Comparison of ENCODE assay signal across 11 mouse cellular contexts in genomic region chr11:43835456-43835855, GRCm38 (mm10).
A peak's percentile ranks its signal among the peaks of the same experiment; 100 is the strongest.
DNase-seq lines count a peak whose midpoint lies in the region; ATAC-seq and TF ChIP-seq lines count a peak whose summit lies in the region.
"Had no signal": no experiment of that assay in that cellular context is flagged by ENCODE, and none has a peak within 500 bp of the region (broad histone marks: within the 10 kb centered on the region; RNA-seq: fewer than 3 reads in every experiment).

No protein-coding gene starts in this region.

- peak overlapping the region; percentile 65 for H3K4me2 ChIP-seq in heart, embryonic 16.5 days (ENCODE audit: low read depth, low read length)
- peak overlapping the region; percentile 82 for H3K4me2 ChIP-seq in limb, embryonic 14.5 days (replicated peaks; ENCODE audit: low read depth, low read length, severe bottlenecking)

- WGBS in heart, embryonic 10.5 days = 85% methylated on average over 15 of the region's 15 CpGs
- WGBS in heart, embryonic 16.5 days = 93% methylated on average over 15 of the region's 15 CpGs
- WGBS in limb, embryonic 14.5 days = 92% methylated on average over 15 of the region's 15 CpGs

- ATAC-seq in heart, embryonic 16.5 days (replicated peaks; ENCODE audit: extremely low read depth, insufficient read depth, low FRiP score) = no peak
- ATAC-seq in limb, embryonic 14.5 days (ENCODE audit: low FRiP score, low read depth) = no peak

- peak overlapping the region; percentile 87; the same call in 1 of the 2 replicates for H3K27ac ChIP-seq in heart, embryonic 10.5 days
- H3K27ac ChIP-seq in heart, embryonic 16.5 days (ENCODE audit: low read length) = no peak overlapping the region
- no peak overlapping the region for H3K27ac ChIP-seq in limb, embryonic 14.5 days (replicated peaks; ENCODE audit: low read depth, low read length)
- H3K27ac ChIP-seq: liver, embryonic 12.5 days had no signal

- TF ChIP-seq POLR2A in limb, embryonic 14.5 days (IDR thresholded peaks at IDR 0.05; ENCODE audit: borderline replicate concordance, extremely low read depth, insufficient read depth, insufficient read length) = no peak

- H3K9ac ChIP-seq in heart, embryonic 16.5 days (ENCODE audit: low read length) = no peak overlapping the region
- no peak overlapping the region; the same call in 1 of the 2 replicates for H3K9ac ChIP-seq in limb, embryonic 14.5 days (ENCODE audit: low read depth, low read length, severe bottlenecking)
- H3K9ac ChIP-seq: liver, embryonic 12.5 days had no signal

- peak; percentile 72 for DNase-seq in heart, embryonic 10.5 days (ENCODE audit: low spot score)
- DNase-seq in heart, postnatal 4 days = no peak
- DNase-seq in limb, embryonic 14.5 days (ENCODE audit: low spot score) = no peak
- DNase-seq in adipocyte (ENCODE audit: low spot score) = no peak
- no peak for DNase-seq in embryo, embryonic 10.5 days (ENCODE audit: low spot score)
- no peak for DNase-seq in adrenal gland, postnatal 4 days (ENCODE audit: low spot score in 2 of 2)
- DNase-seq: cerebellum, adult 11-12 months had no signal

- H3K4me1 ChIP-seq in heart, embryonic 10.5 days = 0 out of 2 replicates have a peak, but pooled peaks cover 5% of the 10 kb centered on the region
- H3K4me1 ChIP-seq in E14TG2a.4 (replicated peaks; ENCODE audit: low read depth, low read length) = peaks cover 13% of the 10 kb centered on the region
- H3K4me1 ChIP-seq in heart, embryonic 16.5 days (ENCODE audit: control insufficient read depth, insufficient read depth, low read length) = peaks cover 8% of the 10 kb centered on the region
- H3K4me1 ChIP-seq in limb, embryonic 14.5 days (ENCODE audit: control insufficient read depth, insufficient read depth, low read length) = no peaks in the 10 kb centered on the region
- H3K4me1 ChIP-seq: liver, embryonic 12.5 days had no signal

- H3K27me3 ChIP-seq in heart, embryonic 10.5 days (ENCODE audit: insufficient read depth, poor library complexity, severe bottlenecking) = peaks cover 26% of the 10 kb centered on the region
- peaks cover 71% of the 10 kb centered on the region for H3K27me3 ChIP-seq in E14TG2a.4 (ENCODE audit: insufficient read depth, low read length)
- peaks cover 16% of the 10 kb centered on the region; the same call in 1 of the 2 replicates for H3K27me3 ChIP-seq in heart, embryonic 16.5 days (ENCODE audit: control insufficient read depth, insufficient read depth, low read length)
- peaks cover 18% of the 10 kb centered on the region for H3K27me3 ChIP-seq in limb, embryonic 14.5 days (ENCODE audit: control insufficient read depth, insufficient read depth, low read length)

- peak overlapping the region; percentile 74 for H3K4me3 ChIP-seq in heart, embryonic 10.5 days
- H3K4me3 ChIP-seq in E14TG2a.4 (replicated peaks; ENCODE audit: low read length) = peak overlapping the region; percentile 82
- H3K4me3 ChIP-seq in heart, embryonic 16.5 days (ENCODE audit: low read length) = peak overlapping the region; percentile 63
- 0 out of 2 replicates have a peak overlapping the region, but pooled peaks have one; percentile 56 for H3K4me3 ChIP-seq in limb, embryonic 14.5 days (replicated peaks; ENCODE audit: low read length)
- H3K4me3 ChIP-seq: erythroblast, embryonic 14.5 days had no signal

- H3K36me3 ChIP-seq in heart, embryonic 10.5 days = no peaks in the 10 kb centered on the region
- H3K36me3 ChIP-seq in E14TG2a.4 (ENCODE audit: insufficient read depth, low read length) = no peaks in the 10 kb centered on the region
- H3K36me3 ChIP-seq in heart, embryonic 16.5 days (ENCODE audit: control insufficient read depth, insufficient read depth) = no peaks in the 10 kb centered on the region
- H3K36me3 ChIP-seq in limb, embryonic 14.5 days (ENCODE audit: control insufficient read depth, insufficient read depth, low read length) = no peaks in the 10 kb centered on the region
- H3K36me3 ChIP-seq: liver, embryonic 12.5 days had no signal

- TF ChIP-seq CTCF in E14TG2a.4 (conservative IDR thresholded peaks at IDR 0.05; ENCODE audit: low read length) = no peak

- H3K9me3 ChIP-seq in heart, embryonic 10.5 days = no peaks in the 10 kb centered on the region
- no peaks in the 10 kb centered on the region for H3K9me3 ChIP-seq in E14TG2a.4 (ENCODE audit: low read length)
- H3K9me3 ChIP-seq in heart, embryonic 16.5 days (replicated peaks; ENCODE audit: control insufficient read depth, low read length) = no peaks in the 10 kb centered on the region
- H3K9me3 ChIP-seq in limb, embryonic 14.5 days (ENCODE audit: control insufficient read depth, low read length) = no peaks in the 10 kb centered on the region
- H3K9me3 ChIP-seq: liver, embryonic 12.5 days had no signal
